Mouse (Mus musculus) liver, embryonic 14.5 days (tissue): Measurements from ENCODE around the gene 1600002K03Rik. TPM values are rescaled to one million over a fixed set of nuclear protein-coding genes. Genes with fewer than 3 reads are reported as not detected.
A peak's percentile ranks its signal among the peaks of the same experiment; 100 is the strongest.

Source experiments
- ATAC-seq: fragments of 200-750 bp; cut with Nextera tagmentation; 2 replicates; pipeline ENCODE4 v1.8.0; 2017; ENCODE audit warnings: moderate number of reproducible peaks, mild to moderate bottlenecking, moderate library complexity; ENCODE audit not compliant: insufficient read depth
- DNase-seq, 3 experiments: peaks; one replicate each; pipeline ENCODE4 v3.0.0-alpha.2; 2012 to 2013; ENCODE audit warnings: low read depth in 3 of 3, low spot score in 3 of 3
- H3K27ac ChIP-seq: fragments of 300-500 bp; sonication (generic); 2 replicates; pipeline ENCODE4 v1.5.1; 2014; ENCODE audit warnings: moderate library complexity, mild to moderate bottlenecking, control low read depth, inconsistent platforms
- H3K27me3 ChIP-seq: fragments of 300-500 bp; sonication (generic); 2 replicates; pipeline ENCODE4 v1.6.1; 2014; ENCODE audit warnings: mild to moderate bottlenecking, low read length, moderate library complexity; ENCODE audit not compliant: control insufficient read depth, insufficient read depth
- H3K36me3 ChIP-seq: fragments of 300-500 bp; sonication (generic); replicated peaks from 2 replicates; pipeline ENCODE4 v1.6.1; 2014; ENCODE audit warnings: low read depth; ENCODE audit not compliant: control insufficient read depth, insufficient read depth
- H3K4me1 ChIP-seq, 2 experiments: fragments of 200-500 bp in 1 of 2; fragments of 300-500 bp in 1 of 2; sonication (generic) in 1 of 2; replicated peaks; 2 replicates each; pipeline ENCODE4 v1.6.1; 2012 to 2014; ENCODE audit warnings: antibody characterized with exemption in 1 of 2, inconsistent platforms in 1 of 2, low read length in 1 of 2; ENCODE audit not compliant: control insufficient read depth in 2 of 2, insufficient read depth in 2 of 2
- H3K4me2 ChIP-seq: fragments of 300-500 bp; sonication (generic); 2 replicates; pipeline ENCODE4 v1.6.1; 2014; ENCODE audit warnings: low read depth, mild to moderate bottlenecking, control low read depth, moderate library complexity
- H3K4me3 ChIP-seq, 2 experiments: fragments of 200-500 bp in 1 of 2; fragments of 300-500 bp in 1 of 2; sonication (generic) in 1 of 2; 2 replicates each; pipeline ENCODE4 v1.5.1; 2012 to 2014; ENCODE audit warnings: low read depth in 2 of 2, low read length in 2 of 2, mild to moderate bottlenecking in 2 of 2, control low read depth in 1 of 2, inconsistent platforms in 1 of 2, moderate library complexity in 1 of 2; ENCODE audit not compliant: insufficient read depth in 1 of 2
- H3K9ac ChIP-seq: fragments of 300-500 bp; sonication (generic); replicated peaks from 2 replicates; pipeline ENCODE4 v1.6.1; 2014; ENCODE audit warnings: mild to moderate bottlenecking, control low read depth, moderate library complexity
- H3K9me3 ChIP-seq: fragments of 300-500 bp; sonication (generic); 2 replicates; pipeline ENCODE4 v1.6.1; 2016; ENCODE audit warnings: low read length, mixed read lengths; ENCODE audit not compliant: control insufficient read depth
- CTCF ChIP-seq: IDR thresholded peaks from 2 replicates; pipeline ENCODE4 v1.5.1; 2016; ENCODE audit warnings: antibody characterized with exemption, low read depth, control low read depth
- EP300 ChIP-seq: IDR thresholded peaks from 2 replicates; pipeline ENCODE4 v1.6.1; 2016; ENCODE audit warnings: antibody characterized with exemption, low read depth
- WGBS: fragments of 180-500 bp; shearing (Covaris S2); extraction: QIAGEN DNeasy Blood & Tissue Kit; methylation state at CpG from one replicate; pipeline ENCODE4 v1.1.7; 2014; ENCODE audit not compliant: insufficient replicate concordance; 5-methylcytosine and 5-hydroxymethylcytosine counted together
- polyA plus RNA-seq, 2 experiments: library from polyadenylated mRNA; depleted of rRNA in 1 of 2; stranded (reverse) in 1 of 2; unstranded in 1 of 2; fragments of >200 nt; fragmentation: Nextera tagmentation in 1 of 2; extraction: Ambion mirVana in 1 of 2; gene quantifications; 2 replicates each; pipeline versions ENCODE4 v1.2.1 to v1.2.3; 2012 to 2014

Gene 1600002K03Rik
- polyA plus RNA-seq, 2 experiments = 6.9 to 13.2 TPM

- Histone ChIP-seq H3K4me2 (peak overlapping the region; percentile 75), H3K9ac (peak overlapping the region; percentile 46), H3K4me3 (peak overlapping the region; percentile 60), H3K27me3 (no peaks in the 10 kb centered on the region), H3K4me1 (peaks cover 35 to 41% of the 10 kb centered on the region in 2 experiments), H3K36me3 (peaks cover 35% of the 10 kb centered on the region), H3K9me3 (no peaks in the 10 kb centered on the region), H3K27ac (peak overlapping the region; percentile 69)
- DNase-seq = no peak
- 20% methylated on average over 12 of the region's 12 CpGs for WGBS
- ATAC-seq = no peak
- TF ChIP-seq CTCF = no peak
- no peak for TF ChIP-seq EP300
These were observed 13.7 kb upstream of the 1600002K03Rik start for GRCm38 (mm10) chr10:80159021-80159560.

DNA sequence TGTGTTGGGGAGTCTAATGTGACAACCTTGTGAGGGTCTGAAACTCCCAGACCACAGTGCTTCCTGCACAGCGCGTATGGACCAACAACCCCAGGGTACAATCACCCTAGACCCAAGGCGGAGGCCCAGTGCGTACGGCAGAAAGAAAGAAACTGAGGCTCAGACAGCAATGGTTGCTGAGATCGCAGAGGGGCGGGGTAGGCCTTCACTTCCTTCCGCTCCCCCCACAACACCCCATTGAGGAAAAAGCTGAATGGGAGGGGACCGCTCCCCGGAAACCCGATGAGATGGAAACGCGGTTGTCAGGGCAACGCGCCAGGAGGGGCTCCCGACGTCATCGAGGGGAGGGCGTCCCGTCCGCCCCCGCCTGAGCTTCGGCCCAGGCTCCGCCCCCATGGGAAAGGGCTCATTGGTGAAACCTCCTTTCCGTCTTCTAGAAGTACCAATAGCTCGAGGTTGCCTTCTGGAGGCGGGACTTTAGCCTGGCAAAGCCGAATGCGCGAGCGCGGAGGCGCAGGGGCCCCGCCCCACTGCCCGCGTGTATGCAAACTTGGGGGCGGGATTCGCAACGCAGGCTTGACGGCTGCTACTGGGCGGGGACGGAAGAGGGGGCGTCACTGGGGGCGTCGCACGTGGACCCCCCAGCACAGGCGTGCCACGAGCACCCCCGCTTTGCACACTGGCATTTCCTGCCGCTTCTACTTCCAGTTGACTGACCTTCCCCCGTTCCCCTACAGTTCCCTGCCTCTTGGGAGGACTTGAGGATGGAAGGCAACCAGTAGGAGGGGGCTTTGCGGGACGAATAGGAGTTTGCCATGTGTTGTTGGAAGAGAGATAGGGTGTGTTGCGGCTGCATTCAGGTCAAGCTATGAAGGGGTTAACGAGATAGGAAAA lies 12.9 kb upstream of the 1600002K03Rik start:
- peak overlapping the region; percentile 75 for H3K4me2 ChIP-seq
- peak overlapping the region; percentile 69 for H3K27ac ChIP-seq
- peaks cover 28% of the 10 kb centered on the region for H3K36me3 ChIP-seq
- under 1% methylated on average over 55 of the region's 55 CpGs for WGBS
- DNase-seq = peak; percentile 96 to 97 (median 97)
- TF ChIP-seq CTCF (peak; percentile 18; the same call in 1 of the 2 replicates), EP300 (0 out of 2 replicates have a peak, but pooled peaks have one; percentile 13)
- H3K4me3 ChIP-seq = peak overlapping the region; percentile 60
- H3K9ac ChIP-seq = peak overlapping the region; percentile 62
- peaks cover 39 to 41% of the 10 kb centered on the region in 2 experiments for H3K4me1 ChIP-seq
- no peaks in the 10 kb centered on the region for H3K27me3 ChIP-seq
- peak; percentile 83 for ATAC-seq
- H3K9me3 ChIP-seq = no peaks in the 10 kb centered on the region

DNA sequence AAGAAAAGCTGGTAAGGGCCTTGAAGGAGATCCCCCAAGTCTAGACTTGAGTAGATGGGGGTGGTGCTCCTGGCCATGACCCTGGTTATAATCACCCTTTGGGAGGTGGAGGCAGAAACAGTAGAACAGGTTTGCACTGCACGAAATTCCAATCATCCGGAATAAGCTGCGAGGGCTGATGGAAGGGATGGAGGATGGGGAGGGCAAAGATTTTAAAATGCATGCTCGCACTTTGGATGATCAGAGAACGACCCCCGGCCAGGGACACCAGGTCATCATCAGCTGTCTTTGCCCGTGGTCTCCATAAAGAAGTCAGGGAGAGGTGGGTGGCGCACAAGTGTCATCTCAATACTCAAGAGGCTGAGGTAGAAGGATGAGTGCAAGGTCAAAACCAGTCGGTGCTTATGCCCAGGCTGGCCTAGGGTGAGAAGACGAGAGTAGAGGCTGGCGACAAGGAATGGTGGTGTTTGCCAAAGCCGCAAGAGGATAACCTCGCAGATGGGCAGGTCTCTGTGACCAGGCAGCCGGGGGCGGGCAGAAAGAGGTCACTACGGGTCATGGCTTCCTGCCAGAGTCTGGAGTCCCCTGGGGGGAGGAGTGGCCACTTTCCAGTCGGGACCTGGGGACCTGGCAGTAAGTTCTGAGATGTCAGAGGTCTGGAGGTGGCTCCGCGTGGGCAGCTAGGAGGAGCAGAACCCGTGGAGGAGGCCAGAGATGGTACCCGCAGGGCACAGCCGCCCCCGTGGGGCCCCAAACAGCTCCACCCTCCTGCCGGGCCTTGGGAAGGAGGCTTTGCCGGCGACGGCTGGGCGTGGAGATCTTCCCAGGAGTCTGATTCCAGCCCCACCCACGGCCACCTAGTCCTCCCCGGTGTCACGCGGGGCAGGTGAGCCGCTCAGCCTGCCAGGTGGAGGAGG lies 12.0 kb upstream of the 1600002K03Rik start:
- H3K4me3 ChIP-seq = peak overlapping the region; percentile 51 to 60
- H3K36me3 ChIP-seq = peaks cover 19% of the 10 kb centered on the region
- 1% methylated on average over 33 of the region's 33 CpGs for WGBS
- peak overlapping the region; percentile 75 for H3K4me2 ChIP-seq
- peak overlapping the region; percentile 63 for H3K27ac ChIP-seq
- H3K27me3 ChIP-seq = no peaks in the 10 kb centered on the region
- H3K9ac ChIP-seq = peak overlapping the region; percentile 62
- peak in 1 of 3 experiments; percentile 73 for DNase-seq
- H3K9me3 ChIP-seq = no peaks in the 10 kb centered on the region
- H3K4me1 ChIP-seq = peaks cover 45 to 47% of the 10 kb centered on the region in 2 experiments
- no peak for TF ChIP-seq EP300
- peak; percentile 31 for TF ChIP-seq CTCF
- ATAC-seq = peak; percentile 27; the same call in 1 of the 2 replicates

DNA sequence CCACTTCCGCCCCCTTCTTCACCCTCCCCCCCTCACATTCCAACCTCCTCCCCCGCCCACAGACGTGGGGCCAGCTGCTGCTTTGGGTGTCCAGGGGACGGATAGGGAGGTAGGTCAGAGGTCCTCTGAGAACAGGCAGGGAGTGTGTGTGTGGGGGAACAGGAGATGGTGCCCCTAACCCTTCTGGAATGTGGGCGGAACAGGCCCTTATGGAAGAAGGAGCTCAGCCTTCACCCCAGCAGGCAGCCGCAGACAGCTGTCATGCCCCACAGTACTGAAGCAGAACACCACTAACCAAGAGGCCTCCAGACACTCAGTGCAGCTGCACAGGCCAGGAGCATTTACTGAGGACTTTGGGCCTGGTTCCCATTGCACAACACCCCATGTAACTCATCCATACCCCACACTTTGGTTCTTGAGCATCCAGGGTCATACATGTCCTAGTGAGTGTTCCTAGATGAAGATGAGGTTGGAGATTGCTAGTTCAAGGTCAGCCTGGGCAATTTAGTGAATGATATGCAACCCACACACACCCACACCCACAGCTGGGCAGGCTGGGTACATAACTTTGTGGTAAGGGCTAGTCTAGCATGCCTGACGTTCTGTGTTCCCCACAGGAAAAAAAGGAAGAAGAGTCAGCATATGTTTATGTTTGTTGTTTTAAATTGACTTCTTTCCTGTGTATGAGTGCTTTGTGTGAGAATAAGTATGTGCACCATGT lies 11.1 kb upstream of the 1600002K03Rik start:
- H3K27me3 ChIP-seq = no peaks in the 10 kb centered on the region
- TF ChIP-seq EP300 = no peak
- TF ChIP-seq CTCF = no peak
- peak overlapping the region; percentile 63 for H3K27ac ChIP-seq
- H3K4me2 ChIP-seq = peak overlapping the region; percentile 75
- H3K9ac ChIP-seq = peak overlapping the region; percentile 62
- no peak for ATAC-seq
- DNase-seq = no peak
- H3K9me3 ChIP-seq = no peaks in the 10 kb centered on the region
- WGBS = 35% methylated on average over 7 of the region's 7 CpGs
- H3K4me3 ChIP-seq = peak overlapping the region in 1 of 2 experiments; percentile 60; a peak in 2 of 4 replicates
- peaks cover 47 to 51% of the 10 kb centered on the region in 2 experiments for H3K4me1 ChIP-seq
- H3K36me3 ChIP-seq = peaks cover 9% of the 10 kb centered on the region
